In genomic region chr9:25252759-25253477, GRCm38 (mm10) we compare ENCODE assay signal across 8 mouse cellular contexts. TPM values are rescaled to one million over a fixed set of nuclear protein-coding genes. Genes with fewer than 3 reads are reported as not detected.
DNase-seq lines count a peak whose midpoint lies in the region; ATAC-seq and TF ChIP-seq lines count a peak whose summit lies in the region.

No protein-coding gene starts in this region.

- H3K36me3 ChIP-seq in ES-Bruce4 (ENCODE audit: control insufficient read depth, insufficient read depth, low read length, poor library complexity, severe bottlenecking), result no peaks in the 10 kb centered on the region
- no peaks in the 10 kb centered on the region for H3K36me3 ChIP-seq in heart, embryonic 13.5 days
- H3K36me3 ChIP-seq in kidney, postnatal 0 days (ENCODE audit: insufficient read depth, low read length), result no peaks in the 10 kb centered on the region
- H3K36me3 ChIP-seq in liver, embryonic 13.5 days, result no peaks in the 10 kb centered on the region
- no peaks in the 10 kb centered on the region for H3K36me3 ChIP-seq in stomach, embryonic 15.5 days

- peak overlapping the region; percentile 46 for H3K27ac ChIP-seq in ES-Bruce4 (ENCODE audit: insufficient read depth, low read length)
- peak overlapping the region; percentile 99 for H3K27ac ChIP-seq in heart, embryonic 13.5 days (replicated peaks)
- peak overlapping the region; percentile 99 for H3K27ac ChIP-seq in kidney, postnatal 0 days
- H3K27ac ChIP-seq in liver, embryonic 13.5 days, result peak overlapping the region; percentile 97
- peak overlapping the region; percentile 99 for H3K27ac ChIP-seq in stomach, embryonic 15.5 days

- ATAC-seq in erythroid progenitor cell, adult 5-6 weeks (replicated peaks; ENCODE audit: low FRiP score, poor library complexity, severe bottlenecking), result peak; percentile 64
- ATAC-seq in heart, embryonic 13.5 days (ENCODE audit: extremely low read depth, insufficient number of reproducible peaks, low FRiP score, low TSS enrichment), result peak; percentile 22; the same call in 1 of the 2 replicates
- peak; percentile 49 for ATAC-seq in kidney, postnatal 0 days (replicated peaks; ENCODE audit: low FRiP score, low read depth)
- peak; percentile 61 for ATAC-seq in liver, embryonic 13.5 days (ENCODE audit: low read depth)
- peak; percentile 48 for ATAC-seq in stomach, embryonic 15.5 days (ENCODE audit: insufficient read depth, low FRiP score, low read depth)

- WGBS in heart, embryonic 13.5 days, result 1% methylated on average over 62 of the region's 78 CpGs
- WGBS in kidney, postnatal 0 days, result under 1% methylated on average over 63 of the region's 78 CpGs
- WGBS in liver, embryonic 13.5 days (ENCODE audit: insufficient replicate concordance), result under 1% methylated on average over 77 of the region's 78 CpGs
- WGBS in stomach, embryonic 15.5 days, result under 1% methylated on average over 59 of the region's 78 CpGs

- peak overlapping the region; percentile 88 for H3K4me3 ChIP-seq in ES-Bruce4 (ENCODE audit: low read depth, low read length)
- peak overlapping the region; percentile 100 for H3K4me3 ChIP-seq in heart, embryonic 13.5 days
- peak overlapping the region; percentile 89 for H3K4me3 ChIP-seq in kidney, postnatal 0 days (replicated peaks; ENCODE audit: low read depth, low read length)
- peak overlapping the region; percentile 98 for H3K4me3 ChIP-seq in liver, embryonic 13.5 days (replicated peaks)
- H3K4me3 ChIP-seq in stomach, embryonic 15.5 days (replicated peaks), result peak overlapping the region; percentile 100

- no peaks in the 10 kb centered on the region for H3K4me1 ChIP-seq in ES-Bruce4 (ENCODE audit: control insufficient read depth, insufficient read depth, low read length)
- peaks cover 37% of the 10 kb centered on the region for H3K4me1 ChIP-seq in heart, embryonic 13.5 days
- no peaks in the 10 kb centered on the region for H3K4me1 ChIP-seq in kidney, postnatal 0 days (replicated peaks; ENCODE audit: insufficient read depth, low read length)
- peaks cover 33% of the 10 kb centered on the region for H3K4me1 ChIP-seq in liver, embryonic 13.5 days (replicated peaks)
- H3K4me1 ChIP-seq in stomach, embryonic 15.5 days, result peaks cover 4% of the 10 kb centered on the region; the same call in 1 of the 2 replicates

- no peak for TF ChIP-seq POLR2A in ES-Bruce4 (IDR thresholded peaks at IDR 0.05; ENCODE audit: insufficient read depth, low read length)

- peak overlapping the region; percentile 92 for H3K4me2 ChIP-seq in heart, embryonic 13.5 days
- peak overlapping the region; percentile 53 for H3K4me2 ChIP-seq in kidney, postnatal 0 days (ENCODE audit: low read length)
- H3K4me2 ChIP-seq in liver, embryonic 13.5 days, result peak overlapping the region; percentile 80
- peak overlapping the region; percentile 50 for H3K4me2 ChIP-seq in stomach, embryonic 15.5 days

- DNase-seq in brain, embryonic 18.5 days (ENCODE audit: low read depth, low spot score), result peak; percentile 10
- DNase-seq in kidney, postnatal 0 days (ENCODE audit: low spot score), result peak; percentile 67
- peak; percentile 49 for DNase-seq in liver, embryonic 13.5 days
- DNase-seq in natural killer cell, adult 2 months (ENCODE audit: low spot score in 2 of 2), result peak; percentile 49 to 55

- H3K9ac ChIP-seq in ES-Bruce4 (ENCODE audit: low read depth, poor library complexity, severe bottlenecking), result peak overlapping the region; percentile 97
- peak overlapping the region; percentile 100 for H3K9ac ChIP-seq in heart, embryonic 13.5 days
- peak overlapping the region; percentile 96 for H3K9ac ChIP-seq in kidney, postnatal 0 days (ENCODE audit: low read depth, low read length)
- peak overlapping the region; percentile 99 for H3K9ac ChIP-seq in liver, embryonic 13.5 days
- H3K9ac ChIP-seq in stomach, embryonic 15.5 days, result peak overlapping the region; percentile 99

- H3K9me3 ChIP-seq in ES-Bruce4 (replicated peaks; ENCODE audit: control insufficient read depth, insufficient read depth, low read length, poor library complexity, severe bottlenecking), result no peaks in the 10 kb centered on the region
- no peaks in the 10 kb centered on the region for H3K9me3 ChIP-seq in heart, embryonic 13.5 days
- H3K9me3 ChIP-seq in kidney, postnatal 0 days (replicated peaks; ENCODE audit: low read length), result no peaks in the 10 kb centered on the region
- no peaks in the 10 kb centered on the region for H3K9me3 ChIP-seq in liver, embryonic 13.5 days (replicated peaks)
- H3K9me3 ChIP-seq in stomach, embryonic 15.5 days, result no peaks in the 10 kb centered on the region

- TF ChIP-seq CTCF in ES-Bruce4 (IDR thresholded peaks at IDR 0.05; ENCODE audit: low read depth, low read length), result peak; percentile 21
- TF ChIP-seq CTCF in kidney, postnatal 0 days (IDR thresholded peaks at IDR 0.05; ENCODE audit: low read depth), result peak; percentile 60; the same call in 1 of the 2 replicates

- H3K27me3 ChIP-seq in ES-Bruce4 (ENCODE audit: control insufficient read depth, insufficient read depth, low read length, poor library complexity, severe bottlenecking), result no peaks in the 10 kb centered on the region
- H3K27me3 ChIP-seq in heart, embryonic 13.5 days (replicated peaks), result no peaks in the 10 kb centered on the region
- H3K27me3 ChIP-seq in kidney, postnatal 0 days (ENCODE audit: insufficient read depth, low read length), result no peaks in the 10 kb centered on the region
- H3K27me3 ChIP-seq in liver, embryonic 13.5 days, result no peaks in the 10 kb centered on the region
- H3K27me3 ChIP-seq in stomach, embryonic 15.5 days (replicated peaks), result no peaks in the 10 kb centered on the region

- TF ChIP-seq EP300 in ES-Bruce4 (IDR thresholded peaks at IDR 0.05; ENCODE audit: insufficient read depth, low read depth, low read length), result no peak

RNA-seq across cellular contexts. Expression of gene Sept7, which starts 0.7 kb away (rescaled TPM):
- polyA plus RNA-seq in ES-Bruce4 (2011; ENCODE audit: insufficient read depth, insufficient read length, low read depth, missing spikeins), result 187 and 193 TPM in 2 replicates
- total RNA-seq in erythroid progenitor cell, adult 5-6 weeks (2015; ENCODE audit: low replicate concordance), result 169 and 204 TPM in 2 replicates
- total RNA-seq in erythroid progenitor cell, adult 5-6 weeks (2017; ENCODE audit: low replicate concordance), result 170 and 193 TPM in 2 replicates
- 247 and 264 TPM in 2 replicates for polyA plus RNA-seq in heart, embryonic 13.5 days (2015; fragmentation: Nextera tagmentation; extraction: Ambion mirVana)
- polyA plus RNA-seq in kidney, postnatal 0 days (2015; fragmentation: Nextera tagmentation; extraction: Ambion mirVana), result 262 and 278 TPM in 2 replicates
- 110 and 137 TPM in 2 replicates for polyA plus RNA-seq in liver, embryonic 13.5 days (2015; fragmentation: Nextera tagmentation; extraction: Ambion mirVana)
- 259 and 263 TPM in 2 replicates for polyA plus RNA-seq in stomach, embryonic 15.5 days (2015; fragmentation: Nextera tagmentation; extraction: Ambion mirVana)

Comparison
In these comparisons a context has a peak if more than half of its experiments do, and no peak if none do; other contexts are left out.
1. Peak in every context shown above with its lines: DNase-seq, ATAC-seq, H3K4me3 ChIP-seq and H3K27ac ChIP-seq.
2. H3K27ac ChIP-seq: peak in every context shown above with its lines; median percentile 99 in heart, embryonic 13.5 days; 99 in kidney, postnatal 0 days; 99 in stomach, embryonic 15.5 days; 97 in liver, embryonic 13.5 days; 46 in ES-Bruce4.
3. DNase-seq: peak in every context shown above with its lines; median percentile 67 in kidney, postnatal 0 days; 52 in natural killer cell, adult 2 months; 49 in liver, embryonic 13.5 days; 10 in brain, embryonic 18.5 days.